12 mouse cellular contexts compared by ENCODE assay signal in genomic region chr19:7089842-7090251, GRCm38 (mm10). TPM values are rescaled to one million over a fixed set of nuclear protein-coding genes. Genes with fewer than 3 reads are reported as not detected.
DNase-seq lines count a peak whose midpoint lies in the region; ATAC-seq lines count a peak whose summit lies in the region.
"Had no signal": no experiment of that assay in that cellular context is flagged by ENCODE, and none has a peak within 500 bp of the region (broad histone marks: within the 10 kb centered on the region; RNA-seq: fewer than 3 reads in every experiment).

No protein-coding gene starts in this region.

- H3K9ac ChIP-seq in hindbrain, embryonic 13.5 days, result peak overlapping the region; percentile 53; the same call in 1 of the 2 replicates
- H3K9ac ChIP-seq in hindbrain, embryonic 11.5 days (ENCODE audit: low read depth, low read length), result no peak overlapping the region
- no peak overlapping the region for H3K9ac ChIP-seq in forebrain, embryonic 11.5 days (ENCODE audit: low read length)
- peak overlapping the region; percentile 20; the same call in 1 of the 2 replicates for H3K9ac ChIP-seq in hindbrain, embryonic 14.5 days
- H3K9ac ChIP-seq in midbrain, embryonic 14.5 days (replicated peaks; ENCODE audit: low read length), result 0 out of 2 replicates have a peak overlapping the region, but pooled peaks have one; percentile 6

- peaks cover 79% of the 10 kb centered on the region for H3K4me1 ChIP-seq in hindbrain, embryonic 13.5 days (replicated peaks)
- peaks cover 13% of the 10 kb centered on the region for H3K4me1 ChIP-seq in hindbrain, embryonic 11.5 days (replicated peaks; ENCODE audit: control insufficient read depth, insufficient read depth, low read length)
- peaks cover 28% of the 10 kb centered on the region for H3K4me1 ChIP-seq in forebrain, embryonic 11.5 days (replicated peaks; ENCODE audit: control insufficient read depth, insufficient read depth, low read length)
- peaks cover 76% of the 10 kb centered on the region for H3K4me1 ChIP-seq in hindbrain, embryonic 14.5 days (replicated peaks; ENCODE audit: control insufficient read depth, insufficient read depth, low read length)
- H3K4me1 ChIP-seq in midbrain, embryonic 14.5 days (ENCODE audit: control insufficient read depth, insufficient read depth, low read length), result peaks cover 71% of the 10 kb centered on the region

- no peak for DNase-seq in hindbrain, embryonic 11.5 days (ENCODE audit: low spot score)
- no peak for DNase-seq in forebrain, embryonic 11.5 days (ENCODE audit: low spot score)
- no peak for DNase-seq in hindbrain, embryonic 14.5 days (ENCODE audit: low spot score)
- peak; percentile 30 for DNase-seq in midbrain, embryonic 14.5 days
- no peak for DNase-seq in layer of hippocampus, postnatal 14 days (ENCODE audit: low spot score in 2 of 2)
- no peak for DNase-seq in right cerebral cortex, postnatal 36 days (ENCODE audit: low spot score in 2 of 2)
- DNase-seq: heart, adult 2 months; kidney, adult 18-20 months; lung, postnatal 10 days; right cerebral cortex, postnatal 14 days had no signal

- no peak overlapping the region for H3K4me2 ChIP-seq in hindbrain, embryonic 13.5 days
- H3K4me2 ChIP-seq in hindbrain, embryonic 11.5 days (replicated peaks; ENCODE audit: low read depth, low read length), result no peak overlapping the region
- no peak overlapping the region for H3K4me2 ChIP-seq in forebrain, embryonic 11.5 days (ENCODE audit: low read depth, low read length, severe bottlenecking)
- H3K4me2 ChIP-seq in hindbrain, embryonic 14.5 days (replicated peaks), result no peak overlapping the region
- H3K4me2 ChIP-seq in midbrain, embryonic 14.5 days (ENCODE audit: low read length), result no peak overlapping the region

- no peak overlapping the region for H3K4me3 ChIP-seq in hindbrain, embryonic 13.5 days
- H3K4me3 ChIP-seq in hindbrain, embryonic 11.5 days (ENCODE audit: low read depth, low read length), result no peak overlapping the region
- no peak overlapping the region for H3K4me3 ChIP-seq in forebrain, embryonic 11.5 days (ENCODE audit: low read depth, low read length)
- H3K4me3 ChIP-seq in hindbrain, embryonic 14.5 days (replicated peaks; ENCODE audit: low read length), result no peak overlapping the region
- H3K4me3 ChIP-seq in midbrain, embryonic 14.5 days (replicated peaks; ENCODE audit: low read depth, low read length), result no peak overlapping the region
- H3K4me3 ChIP-seq: heart, adult 2 months had no signal

- H3K27me3 ChIP-seq in hindbrain, embryonic 13.5 days, result peaks cover 37% of the 10 kb centered on the region
- peaks cover 7% of the 10 kb centered on the region for H3K27me3 ChIP-seq in hindbrain, embryonic 11.5 days (ENCODE audit: control insufficient read depth, insufficient read depth, low read length)
- no peaks in the 10 kb centered on the region for H3K27me3 ChIP-seq in forebrain, embryonic 11.5 days (ENCODE audit: control insufficient read depth, insufficient read depth, low read length)
- no peaks in the 10 kb centered on the region; the same call in 1 of the 2 replicates for H3K27me3 ChIP-seq in hindbrain, embryonic 14.5 days (ENCODE audit: control insufficient read depth, insufficient read depth, low read length)
- peaks cover 4% of the 10 kb centered on the region; the same call in 1 of the 2 replicates for H3K27me3 ChIP-seq in midbrain, embryonic 14.5 days (ENCODE audit: control insufficient read depth, insufficient read depth, low read length)

- no peak for ATAC-seq in hindbrain, embryonic 13.5 days (ENCODE audit: low FRiP score)
- no peak for ATAC-seq in hindbrain, embryonic 11.5 days (ENCODE audit: low FRiP score)
- no peak for ATAC-seq in forebrain, embryonic 11.5 days (replicated peaks; ENCODE audit: low FRiP score)
- no peak for ATAC-seq in hindbrain, embryonic 14.5 days (ENCODE audit: low FRiP score)
- ATAC-seq in midbrain, embryonic 14.5 days (ENCODE audit: low FRiP score, low TSS enrichment), result no peak

- H3K27ac ChIP-seq in hindbrain, embryonic 13.5 days, result peak overlapping the region; percentile 81
- no peak overlapping the region for H3K27ac ChIP-seq in hindbrain, embryonic 11.5 days (ENCODE audit: low read depth, low read length)
- H3K27ac ChIP-seq in forebrain, embryonic 11.5 days (ENCODE audit: low read depth, low read length), result peak overlapping the region; percentile 26; the same call in 1 of the 2 replicates
- peak overlapping the region; percentile 66 for H3K27ac ChIP-seq in hindbrain, embryonic 14.5 days
- H3K27ac ChIP-seq in midbrain, embryonic 14.5 days (replicated peaks; ENCODE audit: low read depth, low read length), result peak overlapping the region; percentile 78
- H3K27ac ChIP-seq: heart, adult 2 months; stomach, postnatal 0 days had no signal

- no peaks in the 10 kb centered on the region for H3K36me3 ChIP-seq in hindbrain, embryonic 13.5 days
- H3K36me3 ChIP-seq in hindbrain, embryonic 11.5 days (ENCODE audit: control insufficient read depth, insufficient read depth, low read length), result no peaks in the 10 kb centered on the region
- no peaks in the 10 kb centered on the region for H3K36me3 ChIP-seq in forebrain, embryonic 11.5 days (ENCODE audit: control insufficient read depth, insufficient read depth, low read length)
- no peaks in the 10 kb centered on the region for H3K36me3 ChIP-seq in hindbrain, embryonic 14.5 days (replicated peaks; ENCODE audit: control insufficient read depth, insufficient read depth)
- H3K36me3 ChIP-seq in midbrain, embryonic 14.5 days (ENCODE audit: control insufficient read depth, insufficient read depth, low read length), result no peaks in the 10 kb centered on the region

- no peaks in the 10 kb centered on the region for H3K9me3 ChIP-seq in hindbrain, embryonic 13.5 days
- H3K9me3 ChIP-seq in hindbrain, embryonic 11.5 days (ENCODE audit: control insufficient read depth, low read length), result no peaks in the 10 kb centered on the region
- no peaks in the 10 kb centered on the region for H3K9me3 ChIP-seq in forebrain, embryonic 11.5 days (ENCODE audit: control insufficient read depth, low read length)
- no peaks in the 10 kb centered on the region for H3K9me3 ChIP-seq in hindbrain, embryonic 14.5 days (ENCODE audit: control insufficient read depth, low read length)
- no peaks in the 10 kb centered on the region for H3K9me3 ChIP-seq in midbrain, embryonic 14.5 days (ENCODE audit: control insufficient read depth, low read length)

- WGBS in hindbrain, embryonic 13.5 days, result 27% methylated on average over 7 of the region's 7 CpGs
- WGBS in hindbrain, embryonic 11.5 days, result 22% methylated on average over 7 of the region's 7 CpGs
- WGBS in forebrain, embryonic 11.5 days, result 38% methylated on average over 7 of the region's 7 CpGs
- 23% methylated on average over 7 of the region's 7 CpGs for WGBS in hindbrain, embryonic 14.5 days
- WGBS in midbrain, embryonic 14.5 days, result 22% methylated on average over 7 of the region's 7 CpGs

RNA-seq across cellular contexts. Expression of gene Flrt1, which starts 15.7 kb away (rescaled TPM):
- 7.1 and 8.1 TPM in 2 replicates for polyA plus RNA-seq in hindbrain, embryonic 13.5 days (2015; fragmentation: Nextera tagmentation; extraction: Ambion mirVana)
- polyA plus RNA-seq in hindbrain, embryonic 11.5 days (2014; fragmentation: Nextera tagmentation; extraction: Ambion mirVana), result 4.6 and 5.6 TPM in 2 replicates
- 7.7 and 9.0 TPM in 2 replicates for polyA plus RNA-seq in forebrain, embryonic 11.5 days (2014; fragmentation: Nextera tagmentation; extraction: Ambion mirVana)
- polyA plus RNA-seq in hindbrain, embryonic 14.5 days (2014; fragmentation: Nextera tagmentation; extraction: Ambion mirVana), result 8.7 and 9.5 TPM in 2 replicates
- polyA plus RNA-seq in midbrain, embryonic 14.5 days (2014; fragmentation: Nextera tagmentation; extraction: Ambion mirVana), result 7.0 and 10.2 TPM in 2 replicates
- 10 to 100 TPM; 21.8 to 22.6 TPM for total RNA-seq in layer of hippocampus, postnatal 14 days (2021)

RNA-seq across cellular contexts. Expression of gene Macrod1, which starts 33.2 kb away (rescaled TPM):
- polyA plus RNA-seq in hindbrain, embryonic 13.5 days (2015; fragmentation: Nextera tagmentation; extraction: Ambion mirVana), result 4.2 and 5.3 TPM in 2 replicates
- 2.8 and 3.1 TPM in 2 replicates for polyA plus RNA-seq in hindbrain, embryonic 11.5 days (2014; fragmentation: Nextera tagmentation; extraction: Ambion mirVana)
- 3.6 and 4.0 TPM in 2 replicates for polyA plus RNA-seq in forebrain, embryonic 11.5 days (2014; fragmentation: Nextera tagmentation; extraction: Ambion mirVana)
- polyA plus RNA-seq in hindbrain, embryonic 14.5 days (2014; fragmentation: Nextera tagmentation; extraction: Ambion mirVana), result 5.2 and 6.9 TPM in 2 replicates
- 3.4 and 3.9 TPM in 2 replicates for polyA plus RNA-seq in midbrain, embryonic 14.5 days (2014; fragmentation: Nextera tagmentation; extraction: Ambion mirVana)
- total RNA-seq in layer of hippocampus, postnatal 14 days (2021), result 10 to 100 TPM; 10.3 to 11.6 TPM

RNA-seq across cellular contexts. Expression of gene Stip1, which starts 50.1 kb away (rescaled TPM):
- polyA plus RNA-seq in hindbrain, embryonic 13.5 days (2015; fragmentation: Nextera tagmentation; extraction: Ambion mirVana), result 233 and 239 TPM in 2 replicates
- polyA plus RNA-seq in hindbrain, embryonic 11.5 days (2014; fragmentation: Nextera tagmentation; extraction: Ambion mirVana), result 376 and 390 TPM in 2 replicates
- polyA plus RNA-seq in forebrain, embryonic 11.5 days (2014; fragmentation: Nextera tagmentation; extraction: Ambion mirVana), result 428 and 444 TPM in 2 replicates
- polyA plus RNA-seq in hindbrain, embryonic 14.5 days (2014; fragmentation: Nextera tagmentation; extraction: Ambion mirVana), result 204 and 230 TPM in 2 replicates
- polyA plus RNA-seq in midbrain, embryonic 14.5 days (2014; fragmentation: Nextera tagmentation; extraction: Ambion mirVana), result 180 and 217 TPM in 2 replicates
- 100 to 1,000 TPM; 136 to 159 TPM for total RNA-seq in layer of hippocampus, postnatal 14 days (2021)

Comparison
In these comparisons a context has a peak if more than half of its experiments do, and no peak if none do; other contexts are left out.
1. H3K9ac ChIP-seq: peak in hindbrain, embryonic 13.5 days (single experiment), hindbrain, embryonic 14.5 days (single experiment) and midbrain, embryonic 14.5 days (single experiment); none in hindbrain, embryonic 11.5 days (single experiment) and forebrain, embryonic 11.5 days (single experiment).